Mouse (Mus musculus) heart, embryonic 15.5 days (tissue): ENCODE results near the gene Gse1. TPM values are rescaled to one million over a fixed set of nuclear protein-coding genes. Genes with fewer than 3 reads are reported as not detected.

Source experiments
- ATAC-seq: fragments of 200-750 bp; cut with Nextera tagmentation; replicated peaks from 2 replicates; pipeline ENCODE4 v1.8.0; 2017; ENCODE audit warnings: low read depth, moderate TSS enrichment; ENCODE audit not compliant: insufficient number of reproducible peaks, insufficient read depth, low FRiP score
- H3K27ac ChIP-seq: fragments of 300-500 bp; sonication (generic); 2 replicates; pipeline ENCODE4 v1.5.1; 2015; ENCODE audit warnings: mild to moderate bottlenecking, inconsistent platforms
- H3K27me3 ChIP-seq: fragments of 300-500 bp; sonication (generic); 2 replicates; pipeline ENCODE4 v1.6.1; 2015; ENCODE audit warnings: inconsistent platforms
- H3K36me3 ChIP-seq: fragments of 300-500 bp; sonication (generic); 2 replicates; pipeline ENCODE4 v1.6.1; 2015; ENCODE audit warnings: mild to moderate bottlenecking, inconsistent platforms
- H3K4me1 ChIP-seq: fragments of 300-500 bp; sonication (generic); replicated peaks from 2 replicates; pipeline ENCODE4 v1.6.1; 2015; ENCODE audit warnings: inconsistent platforms
- H3K4me2 ChIP-seq: fragments of 300-500 bp; sonication (generic); 2 replicates; pipeline ENCODE4 v1.6.1; 2015; ENCODE audit warnings: inconsistent platforms, mild to moderate bottlenecking, moderate library complexity
- H3K4me3 ChIP-seq: fragments of 300-500 bp; sonication (generic); 2 replicates; pipeline ENCODE4 v1.5.1; 2015; ENCODE audit warnings: mild to moderate bottlenecking, inconsistent platforms
- H3K9ac ChIP-seq: fragments of 300-500 bp; sonication (generic); 2 replicates; pipeline ENCODE4 v1.6.1; 2015; ENCODE audit warnings: mild to moderate bottlenecking, inconsistent platforms
- H3K9me3 ChIP-seq: fragments of 300-500 bp; sonication (generic); replicated peaks from 2 replicates; pipeline ENCODE4 v1.6.1; 2016; ENCODE audit warnings: inconsistent platforms
- WGBS: fragments of 180-500 bp; shearing (Covaris S2); methylation state at CpG from one replicate; pipeline ENCODE4 v1.1.7; 2015; ENCODE audit warnings: mixed read lengths; 5-methylcytosine and 5-hydroxymethylcytosine counted together
- polyA plus RNA-seq: library from polyadenylated mRNA; unstranded; fragments of >200 nt; fragmentation: Nextera tagmentation; extraction: Ambion mirVana; gene quantifications from 2 replicates; pipeline ENCODE4 v1.2.1, GENCODE M21; 2015

The Gse1 gene
- polyA plus RNA-seq, 1 experiment from 2014 or later = 8.9 TPM

GRCm38 (mm10) chr8:120260677-120261076 lies 32.4 kb downstream of the Gse1 start:
- H3K27ac ChIP-seq = no peak overlapping the region
- H3K36me3 ChIP-seq = no peaks in the 10 kb centered on the region
- H3K4me1 ChIP-seq = peaks cover 43% of the 10 kb centered on the region
- no peak overlapping the region for H3K9ac ChIP-seq
- no peak overlapping the region for H3K4me2 ChIP-seq
- no peak overlapping the region for H3K4me3 ChIP-seq
- H3K27me3 ChIP-seq = peaks cover 5% of the 10 kb centered on the region; the same call in 1 of the 2 replicates
- ATAC-seq = no peak
- 85% methylated on average over 5 of the region's 5 CpGs for WGBS
- no peaks in the 10 kb centered on the region for H3K9me3 ChIP-seq

GRCm38 (mm10) chr8:120261338-120262120 lies 33.3 kb downstream of the Gse1 start:
- Histone ChIP-seq H3K4me3 (no peak overlapping the region), H3K9me3 (no peaks in the 10 kb centered on the region), H3K27me3 (peaks cover 5% of the 10 kb centered on the region; the same call in 1 of the 2 replicates), H3K36me3 (no peaks in the 10 kb centered on the region), H3K4me1 (peaks cover 42% of the 10 kb centered on the region), H3K27ac (no peak overlapping the region), H3K4me2 (no peak overlapping the region), H3K9ac (no peak overlapping the region)
- 52% methylated on average over 21 of the region's 21 CpGs for WGBS
- no peak for ATAC-seq

- H3K4me1 ChIP-seq = peaks cover 47% of the 10 kb centered on the region
- WGBS = 88% methylated on average over 5 of the region's 5 CpGs
Measured at GRCm38 (mm10) chr8:120263879-120264278, 35.6 kb downstream of the Gse1 start.

GRCm38 (mm10) chr8:120264388-120264943 lies 36.2 kb downstream of the Gse1 start:
- peaks cover 51% of the 10 kb centered on the region for H3K4me1 ChIP-seq
- peaks cover 6% of the 10 kb centered on the region; the same call in 1 of the 2 replicates for H3K27me3 ChIP-seq
- WGBS = 28% methylated on average over 13 of the region's 13 CpGs
- H3K27ac ChIP-seq = peak overlapping the region; percentile 92
- peak overlapping the region; percentile 53 for H3K9ac ChIP-seq
- H3K9me3 ChIP-seq = no peaks in the 10 kb centered on the region
- peak overlapping the region; percentile 36 for H3K4me3 ChIP-seq
- H3K4me2 ChIP-seq = peak overlapping the region; percentile 70
- no peaks in the 10 kb centered on the region for H3K36me3 ChIP-seq
- ATAC-seq = no peak; the same call in 1 of the 2 replicates

More at GRCm38 (mm10) chr8:120263879-120264278, 35.6 kb downstream of the Gse1 start:
- no peak overlapping the region for H3K4me2 ChIP-seq
- no peak for ATAC-seq
- H3K9me3 ChIP-seq = no peaks in the 10 kb centered on the region
- H3K36me3 ChIP-seq = no peaks in the 10 kb centered on the region
- H3K4me3 ChIP-seq = no peak overlapping the region
- H3K27me3 ChIP-seq = peaks cover 5% of the 10 kb centered on the region; the same call in 1 of the 2 replicates
- no peak overlapping the region for H3K27ac ChIP-seq
- no peak overlapping the region for H3K9ac ChIP-seq

DNA sequence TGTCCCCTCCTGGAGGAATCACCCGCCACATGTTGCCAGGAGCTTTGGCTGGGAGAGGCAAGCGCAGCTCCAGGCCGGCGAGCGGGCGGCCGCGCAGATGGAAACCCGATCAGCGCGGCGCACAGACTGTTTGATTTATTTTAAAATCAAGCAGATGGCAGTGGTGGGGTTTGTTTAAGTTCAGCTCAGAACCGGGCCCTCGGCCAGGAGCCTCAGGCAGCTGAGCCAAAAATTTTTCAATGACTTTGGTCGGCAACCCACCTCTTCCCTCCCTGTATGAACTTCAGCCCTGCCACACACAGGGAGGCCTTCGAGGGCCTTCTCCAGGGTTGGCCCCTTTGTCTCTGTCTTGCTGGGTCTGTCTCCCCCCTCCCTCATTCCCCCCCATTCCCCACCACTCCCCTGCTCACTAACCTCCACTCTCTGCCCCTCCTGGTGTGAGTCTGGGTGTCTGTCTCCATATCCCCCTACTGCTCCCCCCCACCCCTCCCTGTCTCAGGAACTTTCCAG lies 36.7 kb downstream of the Gse1 start:
- Histone ChIP-seq H3K9ac (peak overlapping the region; percentile 53), H3K4me2 (peak overlapping the region; percentile 70), H3K36me3 (no peaks in the 10 kb centered on the region), H3K9me3 (no peaks in the 10 kb centered on the region), H3K4me1 (peaks cover 55% of the 10 kb centered on the region), H3K4me3 (peak overlapping the region; percentile 36), H3K27ac (peak overlapping the region; percentile 92), H3K27me3 (peaks cover 8% of the 10 kb centered on the region; the same call in 1 of the 2 replicates)
- ATAC-seq = peak; percentile 68
- 2% methylated on average over 16 of the region's 16 CpGs for WGBS

GRCm38 (mm10) chr8:120265471-120265870 lies 37.2 kb downstream of the Gse1 start:
- peak; percentile 24 for ATAC-seq
- H3K27ac ChIP-seq = peak overlapping the region; percentile 92
- H3K36me3 ChIP-seq = no peaks in the 10 kb centered on the region
- no peak overlapping the region for H3K4me3 ChIP-seq
- no peaks in the 10 kb centered on the region for H3K9me3 ChIP-seq
- H3K4me1 ChIP-seq = peaks cover 58% of the 10 kb centered on the region
- 12% methylated on average over 4 of the region's 4 CpGs for whole genome bisulfite sequencing
- H3K4me2 ChIP-seq = peak overlapping the region; percentile 70
- peaks cover 13% of the 10 kb centered on the region; the same call in 1 of the 2 replicates for H3K27me3 ChIP-seq
- H3K9ac ChIP-seq = 0 out of 2 replicates have a peak overlapping the region, but pooled peaks have one; percentile 3

- 49% methylated on average over 19 of the region's 19 CpGs for WGBS
- no peak overlapping the region for H3K27ac ChIP-seq
- no peak for ATAC-seq
- 0 out of 2 replicates have a peak overlapping the region, but pooled peaks have one; percentile 4 for H3K9ac ChIP-seq
- no peaks in the 10 kb centered on the region for H3K36me3 ChIP-seq
- no peak overlapping the region for H3K4me2 ChIP-seq
- H3K4me1 ChIP-seq = peaks cover 51% of the 10 kb centered on the region
- no peaks in the 10 kb centered on the region for H3K9me3 ChIP-seq
- H3K27me3 ChIP-seq = 0 out of 2 replicates have a peak, but pooled peaks cover 9% of the 10 kb centered on the region
- H3K4me3 ChIP-seq = no peak overlapping the region
Measured at GRCm38 (mm10) chr8:120268541-120268980, 40.3 kb downstream of the Gse1 start.

DNA sequence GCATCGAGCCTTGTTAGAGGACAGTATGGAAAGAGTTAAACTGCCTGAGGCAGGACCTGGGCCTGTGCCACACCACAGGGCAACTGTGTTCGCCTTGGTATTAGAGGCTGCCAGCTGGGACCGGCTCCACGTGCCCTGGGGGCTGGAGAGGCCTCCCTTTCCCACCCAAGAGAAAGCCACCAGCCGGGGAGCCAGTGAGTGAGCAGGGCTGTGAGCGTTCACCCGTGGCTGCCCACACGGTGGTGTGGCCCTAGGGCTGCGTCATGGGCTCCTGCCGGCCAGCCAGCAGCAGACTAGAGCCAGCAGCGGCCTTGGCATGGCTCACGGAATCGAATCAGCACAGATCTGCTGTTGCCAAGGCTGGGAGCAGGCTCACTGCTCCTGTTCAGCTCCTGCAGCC lies 42.2 kb downstream of the Gse1 start:
- Histone ChIP-seq H3K4me3 (no peak overlapping the region), H3K9me3 (no peaks in the 10 kb centered on the region), H3K4me1 (peaks cover 44% of the 10 kb centered on the region), H3K27me3 (0 out of 2 replicates have a peak, but pooled peaks cover 9% of the 10 kb centered on the region), H3K36me3 (no peaks in the 10 kb centered on the region), H3K9ac (no peak overlapping the region), H3K4me2 (no peak overlapping the region), H3K27ac (no peak overlapping the region)
- whole genome bisulfite sequencing = 75% methylated on average over 13 of the region's 13 CpGs
- no peak for ATAC-seq

DNA sequence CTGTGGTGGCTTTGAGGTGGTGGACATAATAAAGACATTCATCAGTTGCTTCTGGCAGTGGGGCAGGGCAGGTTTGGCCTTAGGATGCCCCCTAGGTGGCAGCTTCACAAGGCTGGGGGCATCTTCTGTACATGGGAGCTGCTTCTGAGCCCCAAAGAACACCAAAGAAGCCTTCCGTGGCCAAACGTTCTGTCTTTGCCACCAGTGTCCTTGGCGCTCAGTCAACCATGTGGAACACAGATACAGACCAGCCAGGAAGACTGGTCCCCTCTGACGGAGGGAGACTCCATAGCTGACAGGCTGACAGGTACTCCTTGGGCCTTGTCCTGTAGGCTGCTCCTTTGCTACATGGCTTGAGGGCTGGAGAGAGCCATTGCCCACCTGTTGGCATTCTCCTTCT lies 45.2 kb downstream of the Gse1 start:
- no peaks in the 10 kb centered on the region for H3K9me3 ChIP-seq
- H3K27me3 ChIP-seq = 0 out of 2 replicates have a peak, but pooled peaks cover 9% of the 10 kb centered on the region
- H3K36me3 ChIP-seq = no peaks in the 10 kb centered on the region
- 82% methylated on average over 4 of the region's 4 CpGs for WGBS
- no peak overlapping the region for H3K4me3 ChIP-seq
- no peak for ATAC-seq
- H3K4me2 ChIP-seq = no peak overlapping the region
- H3K9ac ChIP-seq = no peak overlapping the region
- H3K27ac ChIP-seq = no peak overlapping the region
- peaks cover 58% of the 10 kb centered on the region for H3K4me1 ChIP-seq

DNA sequence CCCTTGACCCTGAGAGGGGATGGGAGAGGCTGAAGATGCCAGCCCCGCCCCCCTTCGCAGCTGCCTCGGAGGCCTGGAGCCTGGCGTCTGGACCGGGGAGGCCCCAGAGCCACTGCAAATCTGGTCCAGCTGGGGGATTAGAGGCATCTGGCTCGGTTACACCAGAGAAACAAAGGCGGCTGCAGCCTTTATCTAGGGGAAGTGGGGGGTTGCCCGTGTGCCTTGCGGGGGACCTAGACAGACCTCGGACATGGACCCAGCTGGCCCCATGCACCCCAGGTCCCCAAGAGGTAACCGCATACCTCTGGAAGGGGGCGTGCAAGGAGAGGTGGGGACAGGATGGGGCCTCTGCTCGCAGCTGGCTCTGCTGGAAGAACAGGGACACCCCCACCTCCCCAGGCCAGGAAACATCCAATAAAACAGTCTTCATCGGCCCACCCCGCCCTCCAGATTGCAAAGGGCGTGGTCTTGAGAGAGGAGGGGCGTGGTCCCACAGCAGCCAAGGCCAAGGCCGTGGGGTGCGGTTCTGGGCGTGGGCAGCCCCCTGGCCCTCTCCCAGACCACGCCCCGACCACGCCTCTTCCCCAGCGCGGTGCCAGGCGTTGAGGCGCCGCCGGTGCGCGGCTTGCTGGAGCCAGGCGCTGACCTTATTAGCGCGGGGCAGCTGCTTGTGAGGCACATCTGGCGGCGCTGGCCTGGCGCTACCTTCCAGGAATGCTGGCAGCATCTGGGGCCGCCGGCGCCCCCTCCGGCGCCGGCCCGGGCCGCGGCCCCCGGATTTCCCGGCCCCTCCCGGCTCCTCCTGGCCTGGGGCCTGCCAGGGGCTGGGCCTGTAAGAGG lies 48.0 kb downstream of the Gse1 start:
- H3K9me3 ChIP-seq = no peaks in the 10 kb centered on the region

More for the DNA sequence above, 48.0 kb downstream of the Gse1 start:
- Histone ChIP-seq H3K4me3 (peak overlapping the region; percentile 47), H3K27ac (peak overlapping the region; percentile 93), H3K4me2 (peak overlapping the region; percentile 86), H3K36me3 (no peaks in the 10 kb centered on the region), H3K4me1 (peaks cover 50% of the 10 kb centered on the region), H3K27me3 (0 out of 2 replicates have a peak, but pooled peaks cover 6% of the 10 kb centered on the region), H3K9ac (peak overlapping the region; percentile 49)
- under 1% methylated on average over 49 of the region's 49 CpGs for WGBS
- ATAC-seq = peak; percentile 91
